Mouse (Mus musculus): ENCODE data around the gene Tmem199.
A peak's percentile ranks its signal among the peaks of the same experiment; 100 is the strongest.

Tmem199 gene

DNA sequence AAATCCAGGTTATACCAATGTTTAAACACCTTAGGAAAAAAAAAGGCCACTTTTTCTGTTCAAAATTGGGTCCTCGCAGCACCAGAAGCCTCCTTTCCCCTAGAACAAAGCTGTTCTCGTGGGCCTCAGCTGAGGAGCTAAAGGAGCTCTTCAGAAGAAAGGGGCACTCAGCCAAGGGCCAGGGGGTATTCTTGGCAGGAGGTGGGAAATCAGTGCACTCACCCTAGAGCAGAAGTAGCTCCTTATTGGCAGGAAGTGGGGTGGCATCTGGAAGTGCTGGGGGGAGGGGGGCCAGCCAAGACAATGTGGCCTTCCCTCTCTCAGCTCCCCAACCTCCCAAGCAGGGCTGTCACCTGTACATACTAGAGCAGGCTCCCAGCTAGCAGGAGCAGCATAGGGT lies 12.9 kb upstream of the Tmem199 start:
- DNase-seq (ENCODE audit: low read depth, low spot score) = no peak

DNA sequence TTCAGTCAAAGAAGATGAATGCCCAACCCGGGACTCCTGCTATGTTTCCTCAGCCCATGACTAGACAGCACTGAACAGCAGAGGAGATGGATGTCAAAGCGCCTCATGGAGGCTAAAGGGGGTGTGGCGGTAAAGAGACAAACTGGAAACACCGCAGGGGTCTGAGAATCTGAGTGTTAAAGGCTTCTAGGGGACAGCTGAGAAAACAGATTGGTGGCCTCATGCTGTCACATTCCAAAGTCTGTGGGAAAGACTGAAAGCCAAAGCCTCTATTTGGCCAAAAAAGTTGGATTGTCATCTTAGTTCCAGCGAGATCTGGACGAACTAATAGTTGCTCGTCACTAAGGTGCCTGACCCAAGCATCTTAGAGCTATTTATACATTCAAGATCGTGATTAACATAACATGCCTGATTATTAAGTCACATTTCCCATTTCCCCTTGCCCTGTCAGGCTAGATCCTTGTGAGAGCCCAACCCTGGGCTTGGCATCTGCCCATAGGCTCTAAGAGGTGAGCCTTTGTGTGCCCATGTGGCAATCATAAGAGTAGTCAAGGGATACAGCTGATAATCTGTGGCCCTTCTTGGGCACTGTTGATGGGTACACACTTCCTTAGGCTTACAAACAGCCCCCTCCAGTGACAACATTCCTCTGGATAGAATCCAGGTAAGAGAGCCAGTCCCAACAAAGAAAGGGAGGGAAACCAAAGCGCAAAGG lies 11.4 kb upstream of the Tmem199 start:
- DNase-seq (ENCODE audit: low read depth, low spot score) = no peak

DNA sequence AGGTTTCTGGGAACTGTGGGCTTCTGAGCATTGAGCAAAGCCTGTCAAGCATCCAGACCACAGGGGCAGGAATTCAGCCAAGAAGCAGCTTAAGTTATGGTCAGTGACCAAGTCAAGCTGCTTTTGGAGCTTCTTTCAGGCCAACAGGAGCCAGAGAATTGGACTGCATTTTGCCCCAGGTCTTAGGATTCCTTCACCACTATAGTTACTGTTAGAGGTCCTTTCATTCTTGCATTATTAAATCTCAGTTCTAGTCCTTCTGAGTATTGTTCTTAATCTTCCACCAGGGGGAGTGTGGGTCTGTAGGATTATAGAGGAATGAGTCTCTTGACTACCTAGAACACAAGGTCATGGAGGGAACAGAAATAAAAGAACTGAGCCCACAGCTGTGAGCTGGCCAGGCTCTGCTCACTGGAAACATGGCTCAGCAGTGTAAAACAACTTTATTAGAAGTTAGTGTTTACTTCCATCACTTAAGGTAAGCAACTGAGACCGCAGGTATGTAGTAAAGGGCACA lies 10.6 kb upstream of the Tmem199 start:
- DNase-seq (ENCODE audit: low read depth, low spot score) = no peak

DNA sequence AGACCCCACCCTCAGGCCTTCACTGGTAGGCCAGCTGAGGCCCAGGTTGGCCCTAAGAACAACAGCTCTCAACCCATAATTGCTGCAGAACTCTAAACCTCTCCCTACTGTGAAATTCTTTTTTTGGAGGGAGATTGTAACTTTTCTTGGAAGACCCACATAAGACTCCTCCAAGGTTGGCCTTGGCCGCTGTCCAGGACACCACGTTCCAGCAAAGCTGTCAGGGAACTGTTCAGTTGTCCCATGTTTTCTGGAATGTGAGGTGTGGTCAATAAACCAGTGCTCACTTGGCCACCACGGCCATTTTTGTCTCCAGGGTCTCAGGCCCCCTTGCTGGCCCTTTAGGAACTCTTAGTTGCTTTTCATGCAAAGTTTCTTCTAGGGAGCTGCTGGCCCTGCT lies 9.9 kb upstream of the Tmem199 start:
- no peak for DNase-seq (ENCODE audit: low read depth, low spot score)

DNA sequence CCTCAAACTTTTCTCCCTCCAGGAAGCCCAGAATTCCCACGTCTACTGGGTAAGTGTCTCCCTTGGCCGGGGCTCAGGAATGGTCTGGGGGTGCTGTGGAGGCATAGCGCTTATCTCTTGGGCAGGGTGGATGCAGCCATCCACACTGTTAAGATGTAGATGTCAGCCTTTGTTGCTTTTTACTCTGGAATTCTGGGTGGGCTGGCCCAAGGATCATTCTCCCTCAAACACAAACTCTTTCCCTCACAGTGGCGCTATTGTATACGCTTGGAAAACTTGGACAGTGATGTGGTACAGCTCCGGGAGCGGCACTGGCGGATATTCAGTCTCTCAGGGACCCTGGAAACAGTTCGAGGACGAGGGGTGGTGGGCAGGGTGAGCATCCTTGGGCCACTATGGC lies 7.0 kb upstream of the Tmem199 start:
- DNase-seq (ENCODE audit: low read depth, low spot score) = no peak

DNA sequence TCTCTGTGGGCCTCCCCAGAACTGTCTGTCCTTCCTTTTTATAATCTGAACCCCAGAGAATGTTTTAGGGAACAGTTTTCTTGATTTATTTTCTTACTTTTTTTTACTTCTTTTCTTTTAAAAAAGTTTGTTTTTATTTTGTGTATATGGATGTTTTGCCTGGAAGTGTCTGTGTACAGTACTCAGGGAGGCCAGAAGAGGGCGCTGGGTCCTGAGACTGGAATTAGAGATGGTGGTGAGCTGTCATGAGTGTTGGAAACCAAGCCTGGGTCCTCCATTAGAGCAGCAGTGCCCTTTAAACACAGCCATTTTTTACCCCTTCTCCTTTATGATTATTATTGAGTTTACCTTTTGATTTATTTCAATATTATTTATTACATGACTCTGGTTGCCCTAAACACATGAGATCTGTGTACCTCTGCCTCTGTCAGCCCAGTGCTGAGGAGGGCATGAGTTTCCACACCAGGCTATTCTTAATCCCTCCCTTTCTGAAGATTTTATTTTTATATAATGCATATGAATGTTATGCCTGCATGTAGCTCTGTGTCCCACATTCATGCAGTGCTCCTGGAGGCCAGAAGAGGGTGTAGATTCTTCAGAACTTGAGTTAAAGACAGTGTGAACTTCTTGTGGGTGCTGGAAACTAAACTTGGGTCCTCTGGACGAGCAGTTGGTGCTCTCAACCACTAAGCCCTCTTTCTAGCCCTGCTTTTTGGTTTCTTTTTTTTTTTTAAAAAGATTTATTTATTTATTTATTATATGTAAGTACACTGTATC lies 3.8 kb upstream of the Tmem199 start:
- DNase-seq (ENCODE audit: low read depth, low spot score) = no peak

DNA sequence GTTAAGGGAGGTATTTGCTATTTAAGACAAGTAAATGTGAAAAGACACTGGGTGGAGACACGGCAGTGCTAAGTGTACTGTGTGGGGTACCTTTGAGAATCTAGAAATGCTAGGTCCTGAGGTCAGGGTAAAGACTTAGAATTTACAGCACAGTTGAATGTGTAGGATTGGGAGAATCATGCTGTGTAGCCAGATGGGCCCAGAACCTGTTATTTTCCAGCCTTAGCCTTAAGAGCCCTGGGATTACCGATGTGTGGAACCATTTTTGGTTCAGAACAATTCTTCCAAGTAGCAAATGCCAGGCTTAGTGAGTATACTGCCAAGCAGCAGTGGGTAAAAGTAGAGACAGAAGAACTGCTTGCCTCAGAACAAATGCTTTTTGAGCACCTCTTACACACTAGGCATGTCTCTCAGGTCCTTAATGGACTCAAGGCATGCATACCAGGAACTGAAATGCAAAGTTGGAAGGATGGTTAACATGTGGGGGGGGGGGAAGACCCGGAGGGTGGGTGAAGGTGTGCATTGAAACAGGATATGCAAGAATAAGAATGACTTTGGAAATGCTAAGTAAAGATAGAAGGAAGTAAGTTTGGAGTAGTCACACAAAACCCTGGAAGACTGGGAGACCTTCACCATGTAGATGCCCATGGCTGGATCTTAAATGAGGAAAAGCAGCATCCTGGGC lies 1.3 kb upstream of the Tmem199 start:
- DNase-seq (ENCODE audit: low read depth, low spot score) = no peak

DNA sequence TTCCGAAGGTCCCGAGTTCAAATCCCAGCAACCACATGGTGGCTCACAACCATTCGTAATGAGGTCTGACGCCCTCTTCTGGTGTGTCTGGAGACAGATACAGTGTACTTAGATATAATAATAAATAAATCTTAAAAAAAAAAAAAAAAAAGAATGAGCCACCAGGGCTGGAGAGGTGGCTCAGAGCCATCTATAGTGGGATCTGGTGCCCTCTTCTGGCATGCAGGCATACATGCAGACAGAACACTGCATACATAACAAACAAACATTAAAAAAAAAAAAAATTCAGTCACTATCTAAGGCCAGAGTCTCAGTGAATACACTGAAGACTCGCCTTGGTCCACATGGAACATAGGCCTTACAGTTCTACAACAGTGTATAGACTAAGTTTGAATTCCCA lies 2.8 kb downstream of the Tmem199 start:
- no peak for DNase-seq (ENCODE audit: low read depth, low spot score)

DNA sequence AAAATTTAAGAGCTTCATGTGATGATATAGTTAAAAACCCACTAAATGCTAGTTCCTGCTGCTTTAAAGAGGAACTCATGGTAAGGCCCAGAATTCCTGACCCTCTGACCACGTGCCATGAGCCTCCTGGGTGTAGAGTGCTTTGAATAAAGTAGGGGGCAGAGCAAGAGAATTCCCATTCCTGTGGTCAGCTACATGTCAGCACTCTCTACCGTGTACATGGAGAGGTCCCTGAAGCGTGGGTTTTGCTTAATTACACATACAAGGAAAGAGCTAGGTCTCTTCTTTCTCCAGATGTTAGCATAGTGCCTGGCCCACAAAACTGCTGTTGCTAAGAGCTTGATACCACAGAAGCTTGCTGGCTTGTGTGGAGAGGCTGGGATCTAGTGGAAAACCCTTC lies 6.5 kb downstream of the Tmem199 start:
- no peak for DNase-seq (ENCODE audit: low read depth, low spot score)

DNA sequence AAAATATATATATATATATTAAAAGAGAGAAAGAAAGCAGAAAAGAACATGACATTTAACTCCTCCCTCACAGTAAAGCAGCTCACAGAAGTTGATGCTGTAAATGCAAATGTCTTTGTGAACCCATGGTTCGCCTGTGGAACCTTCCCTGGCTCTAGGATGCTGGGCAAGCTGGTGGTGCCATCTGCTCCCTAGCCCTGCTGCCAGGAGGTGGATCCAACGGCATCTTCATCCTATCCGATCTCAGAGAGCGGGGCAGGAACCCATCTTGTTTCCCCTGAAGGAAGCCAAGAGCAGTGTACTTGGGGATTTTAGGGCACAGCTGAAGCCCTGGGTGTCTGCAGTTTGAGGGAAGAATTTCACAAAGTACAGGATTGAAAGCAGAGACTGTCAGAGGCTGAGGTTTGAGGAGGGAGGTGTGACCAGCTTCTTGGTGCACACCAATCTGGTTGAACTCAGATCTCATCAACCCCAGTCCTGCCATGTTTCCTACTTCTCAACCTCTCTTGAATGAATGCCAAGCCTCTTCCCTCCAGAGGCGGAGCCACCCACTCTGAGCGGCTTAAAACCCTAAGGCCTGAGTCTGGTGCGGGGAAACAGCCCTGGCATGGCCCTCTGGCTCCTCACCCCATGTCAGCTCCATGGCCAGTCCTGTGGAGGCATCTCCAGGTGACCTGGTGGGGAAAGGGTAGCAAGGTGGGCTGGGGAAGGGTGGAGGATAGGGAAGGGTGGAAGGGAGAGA lies 8.9 kb downstream of the Tmem199 start, which contains the start of gene Sebox:
Sebox (plus strand) TSS at position 539 of the 742 bp plus-strand sequence.
- no peak for DNase-seq (ENCODE audit: low read depth, low spot score)

DNA sequence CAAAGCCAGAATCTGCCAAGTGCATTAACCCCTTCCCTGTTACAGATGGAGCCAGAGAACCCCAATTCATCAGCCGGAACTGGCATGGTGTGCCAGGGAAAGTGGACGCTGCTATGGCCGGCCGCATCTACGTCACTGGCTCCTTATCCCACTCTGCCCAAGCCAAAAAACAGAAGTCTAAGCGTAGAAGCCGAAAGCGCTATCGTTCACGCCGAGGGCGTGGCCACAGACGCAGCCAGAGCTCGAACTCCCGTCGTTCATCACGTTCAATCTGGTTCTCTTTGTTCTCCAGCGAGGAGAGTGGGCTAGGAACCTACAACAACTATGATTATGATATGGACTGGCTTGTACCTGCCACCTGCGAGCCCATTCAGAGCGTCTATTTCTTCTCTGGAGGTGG lies 10.4 kb downstream of the Tmem199 start:
- DNase-seq (ENCODE audit: low read depth, low spot score) = no peak

DNA sequence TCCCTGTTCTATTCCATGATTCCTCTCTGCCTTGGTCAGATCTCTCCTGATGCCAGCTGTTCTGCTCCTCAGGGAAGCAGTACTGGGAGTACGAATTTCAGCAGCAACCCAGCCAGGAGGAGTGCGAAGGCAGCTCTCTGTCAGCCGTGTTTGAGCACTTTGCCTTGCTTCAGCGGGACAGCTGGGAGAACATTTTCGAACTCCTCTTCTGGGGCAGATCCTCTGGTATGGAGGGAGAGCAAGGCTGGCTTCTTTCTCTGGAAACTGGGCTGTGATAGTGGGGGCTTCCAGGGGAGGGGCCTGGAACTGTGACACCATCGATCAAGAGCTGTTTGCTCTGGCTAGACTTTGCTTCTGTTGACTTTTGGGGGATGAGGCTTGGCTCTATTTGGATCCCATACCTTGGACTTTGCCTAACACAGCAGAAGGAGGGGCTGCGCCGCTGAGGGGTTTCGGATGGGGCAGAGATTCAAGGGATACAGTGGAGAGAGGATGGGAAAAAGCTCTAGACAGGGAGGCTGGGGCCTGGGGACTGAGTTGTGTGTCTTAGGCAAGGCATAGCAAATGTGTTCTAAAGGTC lies 11.3 kb downstream of the Tmem199 start:
- no peak for DNase-seq (ENCODE audit: low read depth, low spot score)

DNA sequence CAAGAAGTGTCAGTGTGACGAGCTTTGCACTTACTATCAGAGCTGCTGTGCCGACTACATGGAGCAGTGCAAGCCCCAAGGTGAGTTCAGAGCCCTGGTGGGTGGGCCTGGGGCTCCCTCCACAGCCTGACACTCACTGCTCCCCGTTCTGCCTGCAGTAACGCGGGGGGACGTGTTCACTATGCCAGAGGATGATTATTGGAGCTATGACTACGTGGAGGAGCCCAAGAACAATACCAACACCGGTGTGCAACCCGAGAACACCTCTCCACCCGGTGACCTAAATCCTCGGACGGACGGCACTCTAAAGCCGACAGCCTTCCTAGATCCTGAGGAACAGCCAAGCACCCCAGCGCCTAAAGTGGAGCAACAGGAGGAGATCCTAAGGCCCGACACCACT lies 12.4 kb downstream of the Tmem199 start:
- DNase-seq (ENCODE audit: low read depth, low spot score) = peak; percentile 47

DNA sequence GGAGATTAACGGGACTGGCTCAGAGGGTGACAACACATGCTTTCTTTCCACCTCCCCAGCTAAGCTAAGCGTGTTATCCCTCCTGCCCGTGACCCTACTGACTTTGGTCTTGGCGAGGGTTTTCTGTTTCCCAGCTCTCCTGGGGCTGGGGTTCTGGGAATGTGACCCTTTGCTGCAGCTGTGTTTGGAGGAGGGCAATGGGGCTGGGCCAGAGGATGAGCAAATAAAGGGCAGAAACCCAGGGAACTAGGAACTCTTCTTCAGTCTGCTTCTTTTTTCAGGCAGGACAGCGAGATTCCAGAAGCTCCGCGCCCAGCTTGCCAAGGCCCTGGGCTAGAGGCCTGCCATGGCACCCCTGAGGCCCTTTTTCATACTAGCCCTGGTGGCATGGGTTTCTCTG lies 13.0 kb downstream of the Tmem199 start, which contains the start of gene Vtn:
Vtn (plus strand) TSS at position 88 of the 400 bp plus-strand sequence.
- DNase-seq (ENCODE audit: low read depth, low spot score) = peak; percentile 84

DNA sequence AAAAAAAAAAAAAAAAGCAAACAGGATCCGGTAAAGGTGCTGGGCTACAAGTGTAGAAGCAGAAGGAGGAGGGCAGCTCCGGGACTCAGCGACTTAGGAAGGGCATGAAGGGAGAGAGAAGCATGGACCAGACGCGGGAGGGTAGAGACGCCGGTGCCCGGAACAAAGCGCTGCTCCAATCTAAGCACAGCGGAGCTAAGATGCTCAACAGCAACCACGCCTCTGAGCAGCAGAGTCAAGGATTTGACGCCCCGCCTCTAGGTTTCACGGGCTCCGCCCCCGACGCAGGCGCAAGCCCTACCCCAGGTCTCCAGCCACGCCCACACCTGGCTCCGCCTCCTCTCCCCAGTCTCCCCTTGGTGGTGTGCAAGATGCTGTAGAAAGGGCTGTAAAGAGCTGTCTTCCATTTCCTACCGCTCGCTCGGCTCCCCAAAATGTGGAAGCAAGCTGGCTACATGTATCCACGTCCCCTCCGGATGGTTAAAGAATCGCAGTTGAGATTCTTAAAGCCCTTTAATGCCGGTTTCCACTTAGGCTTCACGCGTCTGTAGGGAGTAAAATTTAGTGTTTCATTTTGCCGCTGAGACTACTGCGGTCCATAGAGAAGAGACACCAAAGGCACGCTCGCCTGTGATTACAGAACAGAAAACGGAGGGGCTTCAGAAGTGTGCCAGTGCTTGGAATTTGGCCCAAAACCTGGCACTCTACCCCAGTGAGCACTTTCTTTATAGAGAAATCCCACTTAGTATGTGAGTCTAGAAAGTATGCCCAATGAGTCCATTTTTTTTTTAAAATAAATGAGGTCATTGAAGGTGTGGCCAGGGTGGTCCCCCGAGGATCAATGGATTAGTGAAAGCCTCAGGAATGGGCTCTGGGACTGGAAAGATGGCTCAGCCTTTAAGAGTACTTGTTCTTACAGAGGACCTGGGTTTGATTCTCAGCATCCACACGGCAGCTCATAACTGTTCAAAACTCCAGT lies 14.1 kb downstream of the Tmem199 start, which contains the start of gene Sarm1:
Sarm1 (minus strand) TSS at position 211 of the 979 bp plus-strand sequence.
- peak; percentile 94 for DNase-seq (ENCODE audit: low read depth, low spot score)

DNA sequence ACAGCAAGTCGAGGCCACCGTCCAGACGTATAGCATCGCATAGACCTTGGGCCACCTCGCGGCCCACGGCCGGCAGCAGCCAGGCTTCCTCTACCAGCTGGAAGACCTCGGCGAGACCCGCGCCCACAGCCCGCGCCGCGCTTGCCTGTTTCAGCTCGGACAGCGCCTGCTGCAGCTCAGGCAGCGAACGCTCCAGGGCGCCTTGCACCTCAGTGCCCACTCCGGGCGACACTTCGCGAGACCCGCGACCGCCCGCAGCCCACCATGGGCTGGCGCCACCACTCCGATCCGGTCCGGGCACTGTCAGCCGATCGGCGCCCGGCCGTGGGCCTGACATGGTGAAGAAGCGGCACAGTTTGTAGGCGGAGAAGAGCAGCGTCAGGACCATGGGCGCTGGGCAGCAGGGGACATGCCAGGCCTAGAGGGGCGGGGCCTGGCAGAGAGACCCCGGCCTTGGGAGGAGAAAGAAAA lies 14.9 kb downstream of the Tmem199 start:
- no peak for DNase-seq (ENCODE audit: low read depth, low spot score)

DNA sequence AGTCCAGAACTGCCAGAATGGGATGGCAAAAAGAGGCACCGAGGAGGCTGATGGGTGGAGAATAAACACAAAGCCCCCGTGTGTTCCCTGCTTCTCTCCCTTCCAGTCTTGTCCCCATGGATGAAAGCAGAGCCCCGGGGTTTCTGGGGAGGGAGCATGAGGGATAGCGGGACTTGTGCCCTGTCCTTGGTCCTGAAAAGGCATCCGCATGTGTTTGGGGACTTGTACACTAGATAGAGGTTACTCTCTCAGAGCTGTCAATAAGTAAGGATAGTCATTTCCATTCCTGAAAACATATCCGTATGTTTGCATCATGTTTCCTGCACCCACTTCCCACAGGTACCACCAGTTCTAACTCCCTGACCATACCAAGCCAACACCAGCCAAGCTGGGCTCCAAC lies 16.1 kb downstream of the Tmem199 start:
- no peak for DNase-seq (ENCODE audit: low read depth, low spot score)

DNA sequence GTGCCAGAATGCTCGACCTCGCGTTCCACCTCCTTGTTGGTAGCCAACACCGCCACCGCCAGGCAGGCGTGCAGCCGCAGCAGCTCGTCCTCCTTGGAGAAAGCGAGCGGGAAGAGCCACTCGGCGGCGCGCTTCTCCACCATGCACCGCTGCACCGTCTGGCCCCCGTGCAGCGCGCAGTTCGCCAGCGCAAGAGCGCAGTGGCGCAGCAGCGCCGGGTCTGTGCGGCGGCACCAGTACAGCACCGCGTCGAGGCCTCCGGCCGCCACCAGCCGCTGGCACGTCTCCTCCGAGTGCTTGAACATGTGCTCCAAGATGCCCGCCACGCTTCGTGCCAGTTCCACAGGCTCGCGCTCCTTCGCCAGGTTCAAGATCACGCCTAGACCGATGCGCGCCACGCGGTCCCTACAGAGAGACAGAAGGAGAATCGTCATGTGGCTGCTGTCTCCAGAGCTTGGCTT lies 21.2 kb downstream of the Tmem199 start:
- no peak for DNase-seq (ENCODE audit: low read depth, low spot score)

DNA sequence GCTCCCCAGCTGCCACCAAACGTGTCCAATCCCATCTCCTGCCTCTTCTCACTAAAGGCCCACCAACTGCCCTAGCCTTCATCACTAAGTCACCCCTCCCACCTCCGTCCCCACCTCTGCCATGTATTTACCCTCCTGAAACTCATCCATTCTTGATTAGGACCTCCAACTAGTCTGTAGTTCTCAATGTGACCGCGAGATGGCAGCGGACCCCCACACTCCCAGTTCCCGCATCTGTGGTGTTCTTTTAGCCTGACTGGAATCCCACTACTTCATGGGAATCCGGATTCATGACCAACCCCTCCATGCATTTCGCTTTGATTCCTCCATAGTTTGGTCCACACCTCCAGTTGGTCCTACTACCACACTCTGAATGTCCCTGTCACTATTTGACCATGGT lies 23.8 kb downstream of the Tmem199 start:
- DNase-seq (ENCODE audit: low read depth, low spot score) = no peak

DNA sequence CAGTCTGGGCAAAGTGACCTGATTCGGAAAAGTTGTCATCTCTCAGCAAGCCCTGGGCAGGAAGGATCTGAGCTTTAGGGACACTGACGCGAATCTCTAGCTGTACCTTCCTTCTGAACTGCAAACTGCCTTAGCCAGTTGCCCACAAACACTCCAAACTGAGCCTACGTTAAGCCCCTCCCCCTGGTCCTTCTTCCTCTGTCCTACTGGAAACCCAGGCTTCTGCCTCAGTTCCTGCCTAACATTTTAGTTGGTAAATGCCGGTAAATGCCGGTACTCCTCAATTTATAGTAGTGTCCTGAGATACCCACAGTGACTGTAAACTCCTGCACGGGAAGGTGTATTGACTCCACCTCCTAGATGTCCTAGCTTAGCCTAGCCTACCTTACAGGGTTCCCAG lies 28.3 kb downstream of the Tmem199 start:
- no peak for DNase-seq (ENCODE audit: low read depth, low spot score)

Data from retina, adult 2 months (tissue).